11 mouse cellular contexts compared by ENCODE assay signal in genomic region chr11:102165971-102166722, GRCm38 (mm10). TPM values are rescaled to one million over a fixed set of nuclear protein-coding genes. Genes with fewer than 3 reads are reported as not detected.
A peak's percentile ranks its signal among the peaks of the same experiment; 100 is the strongest.
DNase-seq lines count a peak whose midpoint lies in the region; ATAC-seq lines count a peak whose summit lies in the region.
"Had no signal": no experiment of that assay in that cellular context is flagged by ENCODE, and none has a peak within 500 bp of the region (broad histone marks: within the 10 kb centered on the region; RNA-seq: fewer than 3 reads in every experiment).

No protein-coding gene starts in this region.

- peak overlapping the region; percentile 93 for H3K4me3 ChIP-seq in megakaryocyte, embryonic 14.5 days (replicated peaks)
- no peak overlapping the region for H3K4me3 ChIP-seq in intestine, embryonic 15.5 days (replicated peaks)

- peak; percentile 24 to 27 for DNase-seq in gastrocnemius, adult 8-10 months (ENCODE audit: low spot score in 2 of 2)
- DNase-seq in gastrocnemius, postnatal 4 days (ENCODE audit: low spot score in 2 of 2): no peak
- DNase-seq in skeletal muscle tissue, adult 2 months (ENCODE audit: low read depth, low spot score): peak; percentile 59
- DNase-seq in adrenal gland, adult (ENCODE audit: inconsistent age in 2 of 2, low spot score in 1 of 2): no peak
- no peak for DNase-seq in adrenal gland, postnatal 25 days
- DNase-seq: lung, embryonic 14.5 days had no signal

- peaks cover 84% of the 10 kb centered on the region for H3K4me1 ChIP-seq in megakaryocyte, embryonic 14.5 days
- H3K4me1 ChIP-seq in intestine, embryonic 15.5 days (replicated peaks): peaks cover 10% of the 10 kb centered on the region; the same call in 1 of the 2 replicates

- ATAC-seq in megakaryocyte, adult 5-6 weeks (ENCODE audit: poor library complexity, severe bottlenecking): no peak
- ATAC-seq in intestine, embryonic 15.5 days: peak; percentile 70; the same call in 1 of the 2 replicates
- ATAC-seq: midbrain, embryonic 16.5 days had no signal

- H3K27ac ChIP-seq in intestine, embryonic 15.5 days: no peak overlapping the region

- H3K36me3 ChIP-seq in megakaryocyte, embryonic 14.5 days (replicated peaks; ENCODE audit: low read length): peaks cover 98% of the 10 kb centered on the region
- H3K36me3 ChIP-seq in intestine, embryonic 15.5 days: peaks cover 27% of the 10 kb centered on the region

- H3K4me2 ChIP-seq in intestine, embryonic 15.5 days (replicated peaks): no peak overlapping the region
- H3K4me2 ChIP-seq: lung, embryonic 14.5 days had no signal

- no peaks in the 10 kb centered on the region for H3K27me3 ChIP-seq in megakaryocyte, embryonic 14.5 days (replicated peaks)
- H3K27me3 ChIP-seq in intestine, embryonic 15.5 days (replicated peaks): no peaks in the 10 kb centered on the region

- H3K9me3 ChIP-seq in megakaryocyte, embryonic 14.5 days: no peaks in the 10 kb centered on the region
- no peaks in the 10 kb centered on the region for H3K9me3 ChIP-seq in intestine, embryonic 15.5 days

- WGBS in intestine, embryonic 15.5 days: 27% methylated on average over 6 of the region's 6 CpGs

- no peak overlapping the region for H3K9ac ChIP-seq in intestine, embryonic 15.5 days
- H3K9ac ChIP-seq: lung, embryonic 14.5 days had no signal

RNA-seq across cellular contexts. Expression of gene Tmem101, which starts 9.9 kb away (rescaled TPM):
- total RNA-seq in gastrocnemius, adult 8-10 months (2022): 10 to 100 TPM in 2 of 4 experiments, 1 to 10 TPM in 2; 8.9 to 10.5 (median 9.9) TPM
- 10 to 100 TPM; 15.1 to 16.1 TPM for total RNA-seq in gastrocnemius, postnatal 4 days (2021)
- 13.5 TPM in 1 of 2 replicates, not detected in the other for polyA plus RNA-seq in megakaryocyte, embryonic 14.5 days (2012; ENCODE audit: insufficient read depth, low replicate concordance)
- 7.9 and 8.4 TPM in 2 replicates for total RNA-seq in megakaryocyte, adult 5-6 weeks (2015)
- 12.5 and 16.3 TPM in 2 replicates for total RNA-seq in megakaryocyte, adult 5-6 weeks (2017)
- 23.8 and 26.4 TPM in 2 replicates for polyA plus RNA-seq in intestine, embryonic 15.5 days (2015; fragmentation: Nextera tagmentation; extraction: Ambion mirVana)
- total RNA-seq in adrenal gland, postnatal 25 days (2021): 14.2 and 22.1 TPM in 2 replicates

RNA-seq across cellular contexts. Expression of gene Lsm12, which starts 18.9 kb away (rescaled TPM):
- total RNA-seq in gastrocnemius, adult 8-10 months (2022): 100 to 1,000 TPM; 108 to 127 (median 111) TPM
- 10 to 100 TPM; 75.1 to 78.3 TPM for total RNA-seq in gastrocnemius, postnatal 4 days (2021)
- 36.7 and 120 TPM in 2 replicates for polyA plus RNA-seq in megakaryocyte, embryonic 14.5 days (2012; ENCODE audit: insufficient read depth, low replicate concordance)
- total RNA-seq in megakaryocyte, adult 5-6 weeks (2015): 81.3 and 83.9 TPM in 2 replicates
- total RNA-seq in megakaryocyte, adult 5-6 weeks (2017): 43.0 and 46.5 TPM in 2 replicates
- 118 and 140 TPM in 2 replicates for polyA plus RNA-seq in intestine, embryonic 15.5 days (2015; fragmentation: Nextera tagmentation; extraction: Ambion mirVana)
- total RNA-seq in adrenal gland, postnatal 25 days (2021): 72.6 and 92.6 TPM in 2 replicates

RNA-seq across cellular contexts. Expression of gene Nags, which starts 20.8 kb away (rescaled TPM):
- total RNA-seq in gastrocnemius, adult 8-10 months (2022): not detected
- under 1 TPM in 1 of 2 experiments, not detected in 1; 0.13 TPM for total RNA-seq in gastrocnemius, postnatal 4 days (2021)
- polyA plus RNA-seq in megakaryocyte, embryonic 14.5 days (2012; ENCODE audit: insufficient read depth, low replicate concordance): not detected in 2 replicates
- not detected in 2 replicates for total RNA-seq in megakaryocyte, adult 5-6 weeks (2015)
- not detected in 2 replicates for total RNA-seq in megakaryocyte, adult 5-6 weeks (2017)
- polyA plus RNA-seq in intestine, embryonic 15.5 days (2015; fragmentation: Nextera tagmentation; extraction: Ambion mirVana): 24.0 and 25.6 TPM in 2 replicates
- 0.27 and 1.3 TPM in 2 replicates for total RNA-seq in adrenal gland, postnatal 25 days (2021)
- polyA plus RNA-seq: heart, postnatal 0 days; lung, embryonic 14.5 days had no signal

RNA-seq across cellular contexts. Expression of gene G6pc3, which starts 23.3 kb away (rescaled TPM):
- total RNA-seq in gastrocnemius, adult 8-10 months (2022): 10 to 100 TPM; 61.5 to 73.2 (median 63.8) TPM
- 10 to 100 TPM; 28.1 to 32.0 TPM for total RNA-seq in gastrocnemius, postnatal 4 days (2021)
- 32.9 and 73.3 TPM in 2 replicates for polyA plus RNA-seq in megakaryocyte, embryonic 14.5 days (2012; ENCODE audit: insufficient read depth, low replicate concordance)
- total RNA-seq in megakaryocyte, adult 5-6 weeks (2015): 23.4 and 23.8 TPM in 2 replicates
- total RNA-seq in megakaryocyte, adult 5-6 weeks (2017): 14.7 and 19.1 TPM in 2 replicates
- polyA plus RNA-seq in intestine, embryonic 15.5 days (2015; fragmentation: Nextera tagmentation; extraction: Ambion mirVana): 31.1 and 33.9 TPM in 2 replicates
- 132 and 143 TPM in 2 replicates for total RNA-seq in adrenal gland, postnatal 25 days (2021)

RNA-seq across cellular contexts. Expression of gene Pyy, which starts 58.5 kb away (rescaled TPM):
- total RNA-seq in gastrocnemius, adult 8-10 months (2022): not detected
- not detected for total RNA-seq in gastrocnemius, postnatal 4 days (2021)
- not detected in 2 replicates for polyA plus RNA-seq in megakaryocyte, embryonic 14.5 days (2012; ENCODE audit: insufficient read depth, low replicate concordance)
- not detected in 2 replicates for total RNA-seq in megakaryocyte, adult 5-6 weeks (2015)
- not detected in 2 replicates for total RNA-seq in megakaryocyte, adult 5-6 weeks (2017)
- 57.2 and 75.0 TPM in 2 replicates for polyA plus RNA-seq in intestine, embryonic 15.5 days (2015; fragmentation: Nextera tagmentation; extraction: Ambion mirVana)
- total RNA-seq in adrenal gland, postnatal 25 days (2021): not detected in 2 replicates
- polyA plus RNA-seq: heart, postnatal 0 days; lung, embryonic 14.5 days; midbrain, embryonic 16.5 days had no signal

Comparison
In these comparisons a context has a peak if more than half of its experiments do, and no peak if none do; other contexts are left out.
1. DNase-seq: peak in gastrocnemius, adult 8-10 months (2 of 2) and skeletal muscle tissue, adult 2 months (single experiment); none in gastrocnemius, postnatal 4 days (0 of 2), adrenal gland, adult (0 of 2) and adrenal gland, postnatal 25 days (single experiment).